In the genomic region with DNA sequence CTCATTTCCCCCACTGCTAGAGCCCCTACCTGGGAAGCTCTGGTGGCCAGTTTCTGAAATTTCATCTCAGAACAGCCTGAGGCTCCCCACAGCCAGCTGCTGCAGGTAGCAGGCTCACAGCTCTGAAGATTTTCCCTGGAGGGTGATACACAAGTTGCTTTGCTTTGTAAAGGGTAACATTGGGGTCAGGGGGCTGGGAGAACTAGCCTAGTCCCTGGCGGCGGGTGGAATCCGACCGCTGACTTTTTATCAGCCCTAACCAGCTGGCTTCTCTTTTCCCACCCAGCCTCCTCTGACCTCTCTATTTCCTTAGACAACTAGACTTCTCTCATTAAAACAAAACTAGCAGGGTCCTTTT, we compare ENCODE assay signal across 8 mouse cellular contexts. TPM values are rescaled to one million over a fixed set of nuclear protein-coding genes. Genes with fewer than 3 reads are reported as not detected.
A peak's percentile ranks its signal among the peaks of the same experiment; 100 is the strongest.
DNase-seq lines count a peak whose midpoint lies in the region; ATAC-seq and TF ChIP-seq lines count a peak whose summit lies in the region.

No protein-coding gene starts in this region.

- H3K27ac ChIP-seq in cerebellum, adult 2 months (ENCODE audit: insufficient read depth, low read length), result peak overlapping the region; percentile 57; the same call in 1 of the 2 replicates
- H3K27ac ChIP-seq in hindbrain, embryonic 13.5 days, result peak overlapping the region; percentile 10; the same call in 1 of the 2 replicates
- H3K27ac ChIP-seq in midbrain, embryonic 11.5 days (ENCODE audit: low read depth, low read length), result no peak overlapping the region

- TF ChIP-seq CTCF in cerebellum, adult 2 months (IDR thresholded peaks at IDR 0.05; ENCODE audit: borderline replicate concordance, insufficient read depth, low read depth, low read length), result no peak

- 63% methylated on average over 4 of the region's 4 CpGs for WGBS in cerebellum, adult 2 months
- WGBS in hindbrain, embryonic 13.5 days, result 18% methylated on average over 4 of the region's 4 CpGs
- WGBS in midbrain, embryonic 11.5 days, result 20% methylated on average over 4 of the region's 4 CpGs

- TF ChIP-seq POLR2A in cerebellum, adult 2 months (IDR thresholded peaks at IDR 0.05; ENCODE audit: borderline replicate concordance, insufficient read depth, low read length), result no peak

- intact Hi-C loops in left cerebral cortex, postnatal 25 days (cut with DNase I), result no loop called here

- ATAC-seq in hindbrain, embryonic 13.5 days (ENCODE audit: low FRiP score), result no peak
- no peak for ATAC-seq in midbrain, embryonic 11.5 days (ENCODE audit: low FRiP score)

- H3K9ac ChIP-seq in hindbrain, embryonic 13.5 days, result peak overlapping the region; percentile 65
- no peak overlapping the region for H3K9ac ChIP-seq in midbrain, embryonic 11.5 days (ENCODE audit: low read length)

- H3K4me1 ChIP-seq in cerebellum, adult 2 months (ENCODE audit: control insufficient read depth, insufficient read depth, low read length), result no peaks in the 10 kb centered on the region
- H3K4me1 ChIP-seq in hindbrain, embryonic 13.5 days (replicated peaks), result peaks cover 30% of the 10 kb centered on the region
- H3K4me1 ChIP-seq in midbrain, embryonic 11.5 days (ENCODE audit: control insufficient read depth, insufficient read depth, low read length), result peaks cover 5% of the 10 kb centered on the region; the same call in 1 of the 2 replicates

- no peak for DNase-seq in cerebellum, adult 2 months
- no peak for DNase-seq in cerebellum, adult 18-20 months
- peak; percentile 82 for DNase-seq in c-Kit-positive CD71-positive TER-119-positive erythroid progenitor cells, embryonic 14.5 days (ENCODE audit: low spot score)
- peak; percentile 86 for DNase-seq in midbrain, embryonic 11.5 days (ENCODE audit: low spot score, missing footprints)
- no peak for DNase-seq in left cerebral cortex, postnatal 25 days (ENCODE audit: low spot score in 2 of 2)
- no peak for DNase-seq in cerebellum, adult 11 months
- no peak for DNase-seq in kidney, postnatal 25 days

- no peaks in the 10 kb centered on the region for H3K27me3 ChIP-seq in cerebellum, adult 2 months (ENCODE audit: control insufficient read depth, insufficient read depth, low read length)
- H3K27me3 ChIP-seq in hindbrain, embryonic 13.5 days, result no peaks in the 10 kb centered on the region
- no peaks in the 10 kb centered on the region for H3K27me3 ChIP-seq in midbrain, embryonic 11.5 days (ENCODE audit: control insufficient read depth, insufficient read depth, low read length)

- H3K4me2 ChIP-seq in hindbrain, embryonic 13.5 days, result peak overlapping the region; percentile 37
- 0 out of 2 replicates have a peak overlapping the region, but pooled peaks have one; percentile 4 for H3K4me2 ChIP-seq in midbrain, embryonic 11.5 days

- no peak overlapping the region for H3K4me3 ChIP-seq in cerebellum, adult 2 months (replicated peaks; ENCODE audit: insufficient read depth, low read depth, low read length)
- peak overlapping the region; percentile 7; the same call in 1 of the 2 replicates for H3K4me3 ChIP-seq in hindbrain, embryonic 13.5 days
- H3K4me3 ChIP-seq in midbrain, embryonic 11.5 days (ENCODE audit: low read depth, low read length), result no peak overlapping the region

- H3K9me3 ChIP-seq in hindbrain, embryonic 13.5 days, result no peaks in the 10 kb centered on the region
- no peaks in the 10 kb centered on the region for H3K9me3 ChIP-seq in midbrain, embryonic 11.5 days (ENCODE audit: control insufficient read depth, low read length)

- H3K36me3 ChIP-seq in hindbrain, embryonic 13.5 days, result no peaks in the 10 kb centered on the region
- no peaks in the 10 kb centered on the region for H3K36me3 ChIP-seq in midbrain, embryonic 11.5 days (ENCODE audit: control insufficient read depth, insufficient read depth, low read length)

RNA-seq across cellular contexts. Expression of a gene that starts 25.0 kb away (rescaled TPM):
- 16.8 and 18.6 TPM in 2 replicates for polyA plus RNA-seq in cerebellum, adult 2 months (2012; rRNA removed)
- polyA plus RNA-seq in hindbrain, embryonic 13.5 days (2015; fragmentation: Nextera tagmentation; extraction: Ambion mirVana), result 4.7 and 5.6 TPM in 2 replicates
- polyA plus RNA-seq in midbrain, embryonic 11.5 days (2014; fragmentation: Nextera tagmentation; extraction: Ambion mirVana), result 8.9 and 9.2 TPM in 2 replicates
- 1 to 10 TPM; 8.6 to 9.7 TPM for total RNA-seq in left cerebral cortex, postnatal 25 days (2021)

RNA-seq across cellular contexts. Expression of a gene that starts 44.4 kb away (rescaled TPM):
- polyA plus RNA-seq in cerebellum, adult 2 months (2012; rRNA removed), result 20.9 and 21.2 TPM in 2 replicates
- polyA plus RNA-seq in hindbrain, embryonic 13.5 days (2015; fragmentation: Nextera tagmentation; extraction: Ambion mirVana), result 12.3 and 13.4 TPM in 2 replicates
- polyA plus RNA-seq in midbrain, embryonic 11.5 days (2014; fragmentation: Nextera tagmentation; extraction: Ambion mirVana), result 13.7 and 17.4 TPM in 2 replicates
- 10 to 100 TPM; 14.1 to 16.6 TPM for total RNA-seq in left cerebral cortex, postnatal 25 days (2021)

RNA-seq across cellular contexts. Expression of a gene that starts 45.9 kb away (rescaled TPM):
- polyA plus RNA-seq in cerebellum, adult 2 months (2012; rRNA removed), result not detected in 2 replicates
- 0.71 and 0.80 TPM in 2 replicates for polyA plus RNA-seq in hindbrain, embryonic 13.5 days (2015; fragmentation: Nextera tagmentation; extraction: Ambion mirVana)
- polyA plus RNA-seq in midbrain, embryonic 11.5 days (2014; fragmentation: Nextera tagmentation; extraction: Ambion mirVana), result 0.19 and 0.30 TPM in 2 replicates
- not detected for total RNA-seq in left cerebral cortex, postnatal 25 days (2021)

Comparison
In these comparisons a context has a peak if more than half of its experiments do, and no peak if none do; other contexts are left out.
1. DNase-seq: peak in c-Kit-positive CD71-positive TER-119-positive erythroid progenitor cells, embryonic 14.5 days (single experiment) and midbrain, embryonic 11.5 days (single experiment); none in cerebellum, adult 2 months (0 of 2), cerebellum, adult 18-20 months (0 of 2), left cerebral cortex, postnatal 25 days (0 of 2), cerebellum, adult 11 months (single experiment) and kidney, postnatal 25 days (0 of 2).